Mouse (Mus musculus) CH12.LX (cell line): ENCODE measurements around the gene Anp32a.

Experiments
- BHLHE40 ChIP-seq: IDR thresholded peaks from 2 replicates; pipeline ENCODE4 v1.6.1; 2011; ENCODE audit warnings: mild to moderate bottlenecking, low read depth, low read length, improper control_type of control experiment
- CTCF ChIP-seq, 2 experiments: IDR thresholded peaks in 1 of 2; conservative IDR thresholded peaks in 1 of 2; 2 replicates each; pipeline ENCODE4 v1.5.1; 2011 to 2012; ENCODE audit warnings: low read depth in 2 of 2, low read length in 2 of 2, improper control_type of control experiment in 1 of 2, inconsistent platforms in 1 of 2, mild to moderate bottlenecking in 1 of 2, moderate library complexity in 1 of 2
- E2F4 ChIP-seq: IDR thresholded peaks from 2 replicates; pipeline ENCODE4 v1.6.1; 2011; ENCODE audit warnings: low read depth, low read length, improper control_type of control experiment; ENCODE audit not compliant: insufficient replicate concordance
- ELF1 ChIP-seq: IDR thresholded peaks from 2 replicates; pipeline ENCODE4 v1.6.1; 2014; ENCODE audit warnings: low read depth, mild to moderate bottlenecking, inconsistent platforms, low read length, improper control_type of control experiment
- EP300 ChIP-seq: IDR thresholded peaks from 2 replicates; pipeline ENCODE4 v1.6.1; 2011; ENCODE audit warnings: low read length, improper control_type of control experiment
- MAFK ChIP-seq: IDR thresholded peaks from 2 replicates; pipeline ENCODE4 v1.6.1; 2011; ENCODE audit warnings: low read length, improper control_type of control experiment; ENCODE audit not compliant: insufficient replicate concordance
- MAX ChIP-seq: IDR thresholded peaks from 2 replicates; pipeline ENCODE4 v1.6.1; 2011; ENCODE audit warnings: low read length, improper control_type of control experiment
- MAZ ChIP-seq: IDR thresholded peaks from 2 replicates; pipeline ENCODE4 v1.6.1; 2012; ENCODE audit warnings: low read depth, mild to moderate bottlenecking, inconsistent platforms, low read length, improper control_type of control experiment, moderate library complexity
- NRF1 ChIP-seq: IDR thresholded peaks from 2 replicates; pipeline ENCODE4 v1.6.1; 2014; ENCODE audit warnings: low read depth, mild to moderate bottlenecking, inconsistent platforms, low read length, improper control_type of control experiment, moderate library complexity
- POLR2A ChIP-seq: IDR thresholded peaks from 2 replicates; pipeline ENCODE4 v1.6.1; 2011; ENCODE audit warnings: low read depth, mild to moderate bottlenecking, improper control_type of control experiment, low read length
- POLR2AphosphoS2 ChIP-seq: IDR thresholded peaks from 2 replicates; pipeline ENCODE4 v1.6.1; 2011; ENCODE audit warnings: low read depth, low read length, improper control_type of control experiment
- RCOR1 ChIP-seq: conservative IDR thresholded peaks from 2 replicates; pipeline ENCODE4 v1.6.1; 2012; ENCODE audit warnings: low read depth, mild to moderate bottlenecking, inconsistent platforms, low read length, improper control_type of control experiment
- USF1 ChIP-seq: IDR thresholded peaks from 2 replicates; pipeline ENCODE4 v1.6.1; 2014; ENCODE audit warnings: low read depth, mild to moderate bottlenecking, inconsistent platforms, low read length, improper control_type of control experiment
- USF2 ChIP-seq: conservative IDR thresholded peaks from 2 replicates; pipeline ENCODE4 v1.6.1; 2011; ENCODE audit warnings: low read depth, low read length, improper control_type of control experiment

- TF ChIP-seq MAX = no peak
- no peak for TF ChIP-seq POLR2AphosphoS2
- no peak for TF ChIP-seq ELF1
- TF ChIP-seq MAZ = no peak
- TF ChIP-seq CTCF (conservative IDR thresholded peaks at IDR 0.05 in 1 of 2, IDR thresholded peaks at IDR 0.05 in 1 of 2; ENCODE audit: low read depth in 2 of 2, low read length in 2 of 2) = no peak; a peak in 1 of 4 replicates
- no peak for TF ChIP-seq RCOR1
- TF ChIP-seq USF2 = no peak
- no peak; the same call in 1 of the 2 replicates for TF ChIP-seq BHLHE40
- no peak for TF ChIP-seq USF1
- TF ChIP-seq POLR2A = 0 out of 2 replicates have a peak, but pooled peaks have one; percentile 55
- no peak for TF ChIP-seq E2F4
- TF ChIP-seq NRF1 = no peak; the same call in 1 of the 2 replicates
- TF ChIP-seq MAFK = no peak
- no peak for TF ChIP-seq EP300
These were observed 3.5 kb downstream of the Anp32a start for GRCm38 (mm10) chr9:62344545-62344944.
